Mouse (Mus musculus) midbrain, embryonic 11.5 days (tissue): ENCODE data around the gene Reep6. TPM values are rescaled to one million over a fixed set of nuclear protein-coding genes. Genes with fewer than 3 reads are reported as not detected.
"Not testable (repeated sequence)": the region's sequence is repeated elsewhere in the genome, so short reads cannot be mapped to it uniquely, and the experiment has no call there.

ENCODE experiments used
- ATAC-seq: fragments of 200-750 bp; cut with Nextera tagmentation; 2 replicates; pipeline ENCODE4 v1.8.0; 2017; ENCODE audit warnings: moderate TSS enrichment, moderate library complexity; ENCODE audit not compliant: low FRiP score
- DNase-seq: peaks from one replicate; pipeline ENCODE4 v3.0.0; 2015; ENCODE audit warnings: low spot score; ENCODE audit errors: missing footprints
- H3K27ac ChIP-seq: fragments of 300-500 bp; sonication (generic); 2 replicates; pipeline ENCODE4 v1.5.1; 2014; ENCODE audit warnings: low read depth, low read length
- H3K27me3 ChIP-seq: fragments of 300-500 bp; sonication (generic); 2 replicates; pipeline ENCODE4 v1.6.1; 2014; ENCODE audit warnings: mild to moderate bottlenecking, low read length, moderate library complexity, mixed read lengths; ENCODE audit not compliant: control insufficient read depth, insufficient read depth
- H3K36me3 ChIP-seq: fragments of 300-500 bp; sonication (generic); 2 replicates; pipeline ENCODE4 v1.6.1; 2014; ENCODE audit warnings: mild to moderate bottlenecking, low read length, moderate library complexity, mixed read lengths; ENCODE audit not compliant: control insufficient read depth, insufficient read depth
- H3K4me1 ChIP-seq: fragments of 300-500 bp; sonication (generic); 2 replicates; pipeline ENCODE4 v1.6.1; 2014; ENCODE audit warnings: low read length; ENCODE audit not compliant: control insufficient read depth, insufficient read depth
- H3K4me2 ChIP-seq: fragments of 300-500 bp; sonication (generic); 2 replicates; pipeline ENCODE4 v1.6.1; 2014; ENCODE audit warnings: mild to moderate bottlenecking, moderate library complexity
- H3K4me3 ChIP-seq: fragments of 300-500 bp; sonication (generic); 2 replicates; pipeline ENCODE4 v1.5.1; 2014; ENCODE audit warnings: low read depth, low read length
- H3K9ac ChIP-seq: fragments of 300-500 bp; sonication (generic); 2 replicates; pipeline ENCODE4 v1.6.1; 2014; ENCODE audit warnings: low read length
- H3K9me3 ChIP-seq: fragments of 300-500 bp; sonication (generic); 2 replicates; pipeline ENCODE4 v1.6.1; 2016; ENCODE audit warnings: low read length; ENCODE audit not compliant: control insufficient read depth
- WGBS: fragments of 180-500 bp; shearing (Covaris S2); extraction: QIAGEN DNeasy Blood & Tissue Kit; methylation state at CpG from one replicate; pipeline ENCODE4 v1.1.7; 2014; 5-methylcytosine and 5-hydroxymethylcytosine counted together
- polyA plus RNA-seq: library from polyadenylated mRNA; unstranded; fragments of >200 nt; fragmentation: Nextera tagmentation; extraction: Ambion mirVana; gene quantifications from 2 replicates; pipeline ENCODE4 v1.2.1, GENCODE M21; 2014

The Reep6 gene
- polyA plus RNA-seq, 1 experiment from 2014 or later = 4.5 TPM

DNA sequence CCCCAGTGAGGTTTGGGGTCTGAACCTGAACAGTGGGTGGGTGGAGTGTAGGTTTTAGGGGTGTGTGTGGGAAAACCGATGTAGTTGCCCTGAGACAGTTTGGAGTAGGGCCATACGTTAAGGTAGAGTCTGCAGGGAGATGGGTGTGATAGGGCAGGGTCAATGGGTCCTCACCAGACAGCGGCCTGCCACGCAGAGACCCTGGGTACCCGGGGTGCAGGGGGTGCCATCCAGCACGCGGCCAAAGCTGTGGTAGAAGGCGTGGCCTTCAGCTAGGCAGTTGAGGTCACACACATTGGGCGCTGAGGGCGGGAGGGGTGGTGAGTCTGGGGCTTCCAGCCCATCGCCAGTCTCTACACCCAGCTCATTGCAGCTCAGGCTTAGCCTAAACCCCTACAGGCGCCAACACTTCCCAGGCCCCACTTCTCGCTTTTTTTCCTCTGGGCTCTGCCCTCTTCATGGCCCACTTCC is 13.7 kb downstream of the Reep6 start:
- ATAC-seq = peak; percentile 19; the same call in 1 of the 2 replicates
- H3K4me3 ChIP-seq = peak overlapping the region; percentile 28
- H3K36me3 ChIP-seq = no peaks in the 10 kb centered on the region
- H3K9me3 ChIP-seq = no peaks in the 10 kb centered on the region
- no peak for DNase-seq
- H3K27me3 ChIP-seq = peaks cover 83% of the 10 kb centered on the region
- no peak overlapping the region for H3K9ac ChIP-seq
- H3K4me1 ChIP-seq = peaks cover 19% of the 10 kb centered on the region
- 25% methylated on average over 13 of the region's 13 CpGs for WGBS
- H3K4me2 ChIP-seq = peak overlapping the region; percentile 43
- H3K27ac ChIP-seq = no peak overlapping the region

DNA sequence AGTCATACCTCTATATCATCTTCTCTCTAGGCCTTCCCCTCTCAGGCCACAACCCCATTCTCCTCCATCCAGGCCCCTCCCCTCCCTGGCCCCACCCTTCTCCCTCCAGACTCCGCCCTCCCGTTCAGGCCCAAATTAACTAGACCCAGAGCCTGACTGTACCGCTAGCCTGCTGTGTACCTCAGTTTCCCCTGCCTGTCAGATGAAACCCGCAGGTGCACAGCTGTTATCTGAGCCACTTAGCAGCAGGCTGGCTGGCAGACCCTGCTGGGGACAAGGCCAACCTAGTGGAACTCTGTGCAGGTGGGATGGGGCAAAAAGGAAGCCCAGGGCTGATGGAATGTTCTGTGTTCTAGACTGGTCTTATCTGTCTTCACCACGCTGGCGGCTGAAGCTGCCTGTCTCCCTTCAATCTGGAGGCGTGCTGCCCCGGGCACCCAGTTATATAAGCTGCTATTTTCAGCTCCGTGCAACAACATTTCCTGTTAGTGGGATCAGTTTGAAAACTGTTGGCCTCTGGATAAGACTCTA is 14.4 kb downstream of the Reep6 start:
- Histone ChIP-seq H3K9ac (no peak overlapping the region), H3K4me3 (no peak overlapping the region), H3K4me2 (no peak overlapping the region), H3K9me3 (no peaks in the 10 kb centered on the region), H3K36me3 (no peaks in the 10 kb centered on the region), H3K27ac (no peak overlapping the region), H3K27me3 (peaks cover 90% of the 10 kb centered on the region), H3K4me1 (peaks cover 22% of the 10 kb centered on the region)
- 41% methylated on average over 9 of the region's 9 CpGs for WGBS
- no peak for DNase-seq
- no peak for ATAC-seq

DNA sequence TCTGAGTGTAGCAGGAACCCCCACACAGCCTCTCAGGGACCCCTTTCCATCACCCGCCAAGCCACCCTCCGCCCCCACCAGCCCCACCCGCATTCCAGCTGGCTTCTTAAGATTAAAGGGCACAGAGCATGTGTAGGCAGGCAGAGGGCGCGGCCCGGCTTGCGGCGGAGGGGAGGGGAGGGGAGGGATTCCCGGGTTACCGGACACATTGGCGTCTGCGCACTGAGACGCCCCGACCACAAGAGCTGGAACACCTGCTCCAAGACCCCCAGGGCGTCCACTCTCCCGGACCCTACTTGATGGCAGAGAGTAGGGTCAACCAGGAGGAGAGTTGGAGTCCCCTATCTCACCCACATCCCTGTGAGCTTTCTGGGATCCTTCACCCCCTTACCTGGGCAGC is 15.4 kb downstream of the Reep6 start:
- DNase-seq (no peak), ATAC-seq (no peak)
- Histone ChIP-seq H3K9me3 (no peaks in the 10 kb centered on the region), H3K27me3 (peaks cover 99% of the 10 kb centered on the region), H3K4me1 (peaks cover 22% of the 10 kb centered on the region), H3K36me3 (no peaks in the 10 kb centered on the region), H3K4me3 (no peak overlapping the region), H3K27ac (no peak overlapping the region), H3K9ac (no peak overlapping the region), H3K4me2 (no peak overlapping the region)
- WGBS = 1% methylated on average over 16 of the region's 16 CpGs

DNA sequence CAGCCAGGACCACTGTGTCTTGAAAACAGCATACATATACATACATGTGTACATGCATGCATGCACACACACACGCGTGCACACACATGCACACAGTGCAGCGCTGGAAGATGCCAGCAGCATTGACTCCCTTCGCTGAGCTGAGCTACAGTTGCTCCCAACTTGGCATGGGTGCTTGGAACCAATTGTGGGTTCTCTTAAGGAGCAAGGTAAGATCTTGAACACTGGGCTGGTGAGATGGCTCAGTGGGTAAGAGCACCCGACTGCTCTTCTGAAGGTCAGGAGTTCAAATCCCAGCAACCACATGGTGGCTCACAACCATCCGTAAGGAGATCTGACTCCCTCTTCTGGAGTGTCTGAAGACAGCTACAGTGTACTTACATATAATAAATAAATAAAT is 16.2 kb downstream of the Reep6 start:
- not testable (repeated sequence) for H3K36me3 ChIP-seq, H3K4me2 ChIP-seq, DNase-seq, H3K9me3 ChIP-seq, ATAC-seq, H3K4me3 ChIP-seq, H3K9ac ChIP-seq, H3K27ac ChIP-seq
- Histone ChIP-seq H3K27me3 (peaks cover 97% of the 10 kb centered on the region), H3K4me1 (peaks cover 22% of the 10 kb centered on the region)
- WGBS = 79% methylated on average over 5 of the region's 6 CpGs

DNA sequence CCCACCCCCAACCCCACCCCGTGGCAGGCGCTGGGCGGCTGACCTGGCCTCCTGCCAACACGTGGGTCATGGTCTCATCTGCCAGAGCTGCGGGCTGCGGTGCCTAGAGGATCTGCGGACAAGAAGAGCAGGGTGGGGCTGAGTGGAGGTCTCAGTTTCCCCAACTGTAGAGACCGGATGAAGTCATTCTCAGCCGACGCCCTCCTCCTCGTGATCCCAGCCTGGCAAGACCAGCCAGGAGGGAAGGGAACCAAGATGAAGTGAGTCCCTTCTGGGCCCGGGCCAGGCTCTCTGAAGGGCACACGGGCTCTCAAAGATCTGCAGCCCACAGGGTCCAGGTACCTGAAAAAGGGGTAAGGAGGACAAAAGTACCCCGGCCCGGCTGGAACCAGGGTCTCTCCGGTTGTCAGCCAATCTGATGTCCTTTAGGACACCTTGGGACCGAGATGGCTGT is 17.8 kb downstream of the Reep6 start:
- Histone ChIP-seq H3K9ac (peak overlapping the region; percentile 20; the same call in 1 of the 2 replicates), H3K36me3 (no peaks in the 10 kb centered on the region), H3K27ac (no peak overlapping the region), H3K27me3 (peaks cover 87% of the 10 kb centered on the region), H3K9me3 (no peaks in the 10 kb centered on the region), H3K4me3 (no peak overlapping the region), H3K4me1 (peaks cover 15% of the 10 kb centered on the region), H3K4me2 (no peak overlapping the region)
- WGBS = 17% methylated on average over 17 of the region's 17 CpGs
- DNase-seq (no peak), ATAC-seq (no peak)

DNA sequence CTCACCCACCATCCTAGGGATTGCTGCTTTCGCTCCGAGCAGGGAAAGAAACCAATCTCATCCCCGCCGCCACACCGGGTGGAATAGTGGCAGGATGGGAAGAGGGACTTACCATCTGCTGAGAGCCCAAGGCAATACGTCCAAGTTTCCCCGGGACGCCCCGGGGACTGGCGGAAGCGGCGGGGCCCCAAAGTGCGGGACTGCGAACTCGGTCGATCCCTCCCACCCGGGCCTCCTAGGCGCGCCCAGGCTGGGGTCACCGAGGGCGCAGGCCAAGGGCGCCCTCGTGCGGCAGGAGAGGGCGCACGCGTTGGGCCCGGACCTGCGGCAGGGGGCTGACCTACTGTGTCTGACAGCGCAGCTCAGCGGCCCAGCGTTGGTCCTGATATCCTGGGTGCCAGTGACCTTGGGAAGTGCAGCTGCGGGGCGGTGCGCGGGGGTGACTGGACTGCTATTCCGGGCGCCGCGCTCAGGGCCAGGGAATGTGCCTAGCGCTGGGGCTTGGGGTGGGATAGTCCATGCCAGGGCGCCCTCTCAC is 18.6 kb downstream of the Reep6 start, which contains the start of gene Adamtsl5:
Gene Adamtsl5 (minus strand): TSS at position 169 of the 538 bp plus-strand sequence.
- Histone ChIP-seq H3K4me1 (peaks cover 10% of the 10 kb centered on the region), H3K4me2 (peak within 1 kb of the TSS; percentile 38), H3K27ac (no peak within 1 kb of the TSS), H3K9ac (peak within 1 kb of the TSS; percentile 20; the same call in 1 of the 2 replicates), H3K4me3 (peak within 1 kb of the TSS; percentile 15; the same call in 1 of the 2 replicates), H3K27me3 (peaks cover 85% of the 10 kb centered on the region), H3K36me3 (no peaks in the 10 kb centered on the region), H3K9me3 (no peaks in the 10 kb centered on the region)
- DNase-seq = peak; percentile 98
- peak; percentile 62 for ATAC-seq
- WGBS = under 1% methylated on average over 42 of the region's 42 CpGs

DNA sequence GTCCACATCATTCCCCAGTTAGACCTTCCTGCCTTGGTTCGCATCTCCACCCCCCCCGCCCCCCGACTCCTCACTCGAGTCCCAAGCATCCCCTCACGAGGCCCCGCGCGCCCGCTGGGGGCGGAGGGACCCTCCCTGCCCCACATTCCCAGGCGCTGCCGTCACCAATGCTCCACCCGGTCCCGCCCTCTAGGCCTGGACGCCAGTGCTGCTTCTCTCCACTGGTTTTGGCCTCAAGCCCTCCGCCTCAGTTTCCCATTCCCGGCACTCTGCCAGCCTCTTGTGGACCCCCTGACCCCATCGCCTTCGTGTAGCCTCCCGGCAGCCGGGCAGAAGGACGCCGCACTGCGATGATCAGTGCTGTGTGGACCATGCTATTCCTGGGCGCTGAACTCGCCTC is 19.2 kb downstream of the Reep6 start:
- no peak overlapping the region for H3K4me3 ChIP-seq
- ATAC-seq = no peak
- 11% methylated on average over 26 of the region's 26 CpGs for WGBS

DNA sequence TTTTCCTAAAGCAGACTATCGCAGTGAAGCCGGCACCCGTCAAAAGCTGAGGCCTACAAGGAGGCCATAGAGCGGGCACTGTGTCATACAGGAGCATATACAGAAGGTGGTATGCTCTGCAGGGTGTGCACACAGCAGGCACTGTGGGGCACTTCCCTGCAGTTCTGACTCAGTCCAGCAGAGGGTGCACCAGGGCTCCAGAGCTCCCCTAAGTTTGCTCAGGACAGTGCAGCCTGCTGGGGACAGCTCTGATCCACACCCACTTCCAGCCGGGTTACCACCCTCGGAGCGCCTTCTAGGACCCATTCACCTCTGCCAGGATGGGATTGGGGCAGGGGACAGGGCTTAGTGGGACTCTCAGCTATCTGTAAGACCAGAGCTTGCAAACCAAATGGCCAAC is 20.5 kb downstream of the Reep6 start:
- Histone ChIP-seq H3K27me3 (peaks cover 75% of the 10 kb centered on the region), H3K9ac (no peak overlapping the region), H3K4me1 (peaks cover 4% of the 10 kb centered on the region), H3K36me3 (no peaks in the 10 kb centered on the region), H3K4me3 (no peak overlapping the region), H3K4me2 (no peak overlapping the region), H3K9me3 (no peaks in the 10 kb centered on the region), H3K27ac (no peak overlapping the region)
- DNase-seq (peak; percentile 99), ATAC-seq (peak; percentile 74)
- 5% methylated on average over 7 of the region's 7 CpGs for WGBS

More for the DNA sequence above, 19.2 kb downstream of the Reep6 start:
- H3K4me2 ChIP-seq = no peak overlapping the region
- H3K27ac ChIP-seq = no peak overlapping the region
- no peaks in the 10 kb centered on the region for H3K36me3 ChIP-seq
- no peak overlapping the region for H3K9ac ChIP-seq
- peaks cover 9% of the 10 kb centered on the region for H3K4me1 ChIP-seq
- H3K9me3 ChIP-seq = no peaks in the 10 kb centered on the region
- peaks cover 80% of the 10 kb centered on the region for H3K27me3 ChIP-seq
- DNase-seq = no peak

DNA sequence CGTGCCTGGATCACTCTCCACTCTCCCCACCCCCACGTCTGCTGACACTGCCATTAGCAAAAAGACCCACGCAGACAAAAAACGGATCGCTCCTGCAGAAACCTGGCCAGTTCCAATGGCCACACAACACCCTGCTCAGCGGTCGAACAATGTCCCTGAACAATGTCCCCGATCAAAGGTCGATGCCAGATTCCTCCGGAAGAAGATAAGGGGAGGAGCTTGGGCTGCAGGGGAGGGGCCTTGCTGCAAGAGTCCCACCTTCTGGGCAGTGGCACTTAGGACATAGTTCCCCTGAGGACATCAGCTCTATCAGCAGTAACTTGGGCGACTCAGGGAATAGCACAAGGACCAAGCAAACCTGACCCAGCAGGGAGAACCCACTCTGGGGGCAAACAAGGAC is 22.1 kb downstream of the Reep6 start:
- no peaks in the 10 kb centered on the region for H3K9me3 ChIP-seq
- no peak for DNase-seq
- WGBS = 27% methylated on average over 11 of the region's 11 CpGs
- no peak overlapping the region for H3K4me2 ChIP-seq
- H3K4me3 ChIP-seq = no peak overlapping the region
- no peak overlapping the region for H3K27ac ChIP-seq
- H3K4me1 ChIP-seq = peaks cover 11% of the 10 kb centered on the region
- no peaks in the 10 kb centered on the region for H3K36me3 ChIP-seq
- H3K9ac ChIP-seq = no peak overlapping the region
- H3K27me3 ChIP-seq = peaks cover 76% of the 10 kb centered on the region
- no peak for ATAC-seq
